Mouse (Mus musculus): ENCODE data around the gene Ddn.
A peak's percentile ranks its signal among the peaks of the same experiment; 100 is the strongest.
"Not testable (repeated sequence)": the region's sequence is repeated elsewhere in the genome, so short reads cannot be mapped to it uniquely, and the experiment has no call there.

The Ddn gene

DNA sequence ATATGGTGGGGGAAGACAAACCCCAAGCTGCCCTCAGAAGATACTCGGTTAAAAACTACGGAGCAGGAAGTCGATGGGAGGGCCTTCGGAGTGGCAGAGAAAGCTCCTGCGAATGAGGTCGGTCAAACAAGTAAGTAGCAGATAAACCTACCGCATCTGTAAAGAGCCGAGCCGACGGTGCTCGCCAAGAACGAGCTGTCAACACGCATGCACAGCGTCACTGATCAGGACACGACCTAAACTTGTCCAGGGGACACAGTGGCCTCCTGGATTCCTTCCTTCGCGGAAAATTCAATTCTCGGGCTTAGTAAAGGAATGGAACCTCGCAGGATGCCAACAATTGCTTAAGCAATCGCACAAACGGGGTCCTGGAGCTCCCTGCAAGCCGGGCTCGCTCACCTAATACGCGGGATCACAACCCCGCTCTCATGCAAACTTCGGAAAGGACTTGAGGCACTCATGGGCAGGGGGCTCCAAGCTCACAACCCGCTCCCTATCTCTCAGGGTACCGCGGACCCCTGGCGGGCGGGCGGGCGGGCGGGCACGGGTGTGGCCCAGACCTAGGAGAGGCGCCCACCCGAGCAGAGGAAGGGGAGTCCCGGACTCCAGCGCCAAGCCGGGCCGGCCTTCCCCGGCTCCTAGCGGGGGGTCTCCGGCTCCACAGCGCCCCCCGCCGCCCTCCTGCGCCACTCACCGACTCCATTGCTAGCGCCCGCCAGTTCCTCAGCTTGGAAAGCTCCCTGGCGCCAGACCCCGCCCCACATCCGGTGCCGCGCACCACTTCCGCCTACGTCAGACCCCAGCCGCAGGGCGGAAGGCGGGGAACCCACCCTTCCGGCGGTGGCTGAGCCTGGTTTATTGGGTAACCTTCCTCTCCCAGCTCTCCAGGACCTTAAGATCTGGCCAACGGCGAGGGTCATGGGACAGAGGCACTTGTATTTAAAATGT is 21.7 kb upstream of the Ddn start, which contains the start of gene Prkag1:
Prkag1 (minus strand) TSS at position 786 of the 948 bp plus-strand sequence.
- peak; percentile 97 for DNase-seq

DNA sequence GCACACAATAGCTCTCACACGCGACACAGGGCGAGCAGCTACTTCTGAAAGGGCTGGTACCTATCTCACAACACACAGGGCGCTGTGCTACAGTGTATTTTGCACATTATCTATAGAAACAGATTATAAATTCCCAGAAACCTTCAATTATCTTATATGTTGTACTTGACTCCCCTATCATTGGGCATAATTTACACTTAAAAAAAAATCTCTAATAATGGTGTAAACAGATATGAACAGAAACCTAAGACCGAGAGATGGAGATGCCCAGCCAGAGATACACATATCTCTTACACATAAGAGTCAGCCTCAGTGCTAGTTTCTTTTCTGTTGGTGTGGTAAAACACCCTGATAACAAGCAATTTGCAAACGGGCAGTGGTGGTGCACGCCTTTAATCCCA is 18.3 kb upstream of the Ddn start:
- DNase-seq, result no peak

DNA sequence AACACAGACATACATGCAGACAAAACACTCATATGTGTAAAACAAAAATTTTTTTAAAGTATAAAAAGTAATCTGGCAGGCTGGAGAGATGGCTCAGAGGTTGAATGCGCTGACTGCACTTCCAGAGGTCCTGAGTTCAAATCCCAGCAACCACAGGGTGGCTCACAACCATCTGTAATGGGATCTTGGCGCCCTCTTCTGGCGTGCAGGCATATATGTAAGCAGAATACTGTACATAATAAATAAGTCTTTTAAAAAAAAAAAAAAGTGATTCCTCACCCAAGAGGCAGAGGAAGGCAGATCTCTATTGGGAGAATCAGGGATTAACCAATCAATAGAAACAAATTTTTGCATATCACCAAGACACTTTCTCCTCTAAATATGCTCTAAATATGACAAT is 14.1 kb upstream of the Ddn start:
- DNase-seq, result no peak

DNA sequence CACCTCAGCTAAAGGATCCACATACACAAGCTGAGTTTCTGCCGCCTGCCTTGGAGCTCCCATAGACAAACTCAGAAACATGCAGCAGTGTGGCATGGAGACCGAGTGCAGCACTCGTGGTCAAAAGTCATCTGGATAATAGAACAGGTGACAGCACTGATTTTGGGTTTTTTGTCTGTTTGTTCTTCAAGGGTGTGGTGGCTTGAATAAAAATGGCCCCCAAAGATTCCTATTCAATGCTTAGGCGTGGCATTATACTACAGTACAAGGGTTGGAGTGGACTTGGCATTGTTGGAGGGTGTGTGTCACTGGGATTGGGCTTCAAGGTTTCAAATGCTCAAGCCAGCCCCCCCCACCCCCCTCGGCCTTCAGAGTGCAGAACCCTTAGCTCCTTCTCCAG is 12.9 kb upstream of the Ddn start:
- DNase-seq, result no peak

DNA sequence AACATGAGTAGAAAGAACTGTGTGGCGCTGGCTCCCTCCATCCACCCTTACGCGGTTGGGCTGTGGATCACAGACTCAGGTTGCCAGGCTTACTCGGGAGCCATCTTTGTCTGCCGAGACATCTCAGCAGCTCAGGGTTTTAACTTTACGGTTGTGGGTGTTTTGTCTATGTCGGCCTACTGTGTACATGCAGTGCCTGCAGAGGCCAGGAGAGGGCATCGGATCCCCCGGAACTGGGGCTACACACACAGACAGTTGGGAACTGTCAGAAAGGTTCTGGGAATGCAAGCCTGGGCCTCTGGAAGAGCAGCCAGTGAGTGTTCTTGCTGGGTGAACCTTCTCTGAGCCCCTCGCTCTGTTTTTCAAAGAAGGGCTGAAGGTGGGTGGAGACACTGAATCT is 12.1 kb upstream of the Ddn start:
- DNase-seq, result no peak

DNA sequence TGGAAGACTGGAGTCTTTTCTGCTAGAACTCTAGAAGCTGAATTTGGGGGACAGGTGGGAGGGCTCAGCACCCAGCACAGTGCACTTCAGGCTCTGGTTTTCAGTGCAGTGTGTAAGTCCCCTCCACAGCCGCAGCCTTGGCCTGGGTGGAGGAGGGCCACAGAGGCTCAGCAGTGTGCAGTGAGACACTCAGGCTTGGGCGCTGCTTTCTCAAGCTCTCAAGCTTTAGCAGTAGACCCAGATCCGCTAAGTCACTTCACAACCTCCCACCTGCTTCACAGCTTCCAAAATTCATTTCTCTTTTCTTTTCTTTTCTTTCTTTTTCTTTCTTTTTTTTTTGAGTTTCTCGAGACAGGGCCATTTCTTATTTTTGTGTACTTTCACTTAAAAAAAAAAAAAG is 11.6 kb upstream of the Ddn start:
- DNase-seq, result no peak

DNA sequence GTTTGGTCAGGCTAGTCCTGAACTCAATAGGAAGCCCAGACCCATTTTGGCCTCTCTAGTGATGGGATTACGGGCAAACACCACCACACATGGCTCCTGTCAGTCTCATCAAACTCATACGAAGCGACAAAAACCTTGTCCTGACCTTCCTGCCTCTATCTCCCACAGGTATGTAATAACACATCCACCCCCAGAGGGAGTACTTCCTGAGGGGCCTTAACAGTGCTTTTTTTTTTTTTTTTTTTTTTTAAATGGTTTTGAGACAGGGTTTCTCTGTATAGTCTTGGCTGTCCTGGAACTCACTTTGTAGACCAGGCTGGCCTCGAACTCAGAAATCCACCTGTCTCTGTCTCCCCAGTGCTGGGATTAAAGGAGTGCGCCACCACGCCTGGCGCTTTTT is 8.9 kb upstream of the Ddn start:
- DNase-seq, result no peak

DNA sequence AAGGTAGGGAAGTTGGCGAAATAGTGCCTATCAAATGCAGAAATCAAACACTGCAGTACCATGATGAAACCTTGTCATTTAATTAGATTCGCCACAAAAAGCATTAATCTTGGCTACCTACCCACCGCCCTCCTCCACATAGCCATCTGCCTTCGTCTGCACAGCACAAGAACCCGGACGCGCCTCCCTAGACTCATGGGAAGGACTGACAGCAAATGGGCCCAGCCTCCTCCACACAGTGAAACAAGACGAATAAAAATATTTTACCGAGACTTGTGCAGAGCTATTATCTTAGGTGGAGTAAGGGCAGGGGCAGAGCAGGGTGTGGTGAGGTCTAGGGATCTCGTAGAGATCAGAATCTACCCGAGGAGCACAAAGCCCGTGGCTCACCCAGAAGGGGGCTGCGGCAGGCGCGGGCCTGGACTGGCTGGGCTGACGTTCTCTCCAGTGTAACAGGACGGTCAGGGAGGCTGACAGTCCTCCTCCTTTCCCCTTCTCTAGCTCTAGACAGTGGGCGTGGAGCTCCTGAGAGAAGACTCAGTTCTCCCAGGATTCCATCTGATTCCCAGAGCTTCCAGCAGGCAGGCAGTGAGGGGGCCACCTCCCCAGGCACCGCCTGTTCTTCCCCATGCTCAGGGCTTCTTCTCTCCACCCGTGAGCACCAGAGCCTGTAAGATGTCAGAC is 3.6 kb upstream of the Ddn start:
- no peak for DNase-seq

DNA sequence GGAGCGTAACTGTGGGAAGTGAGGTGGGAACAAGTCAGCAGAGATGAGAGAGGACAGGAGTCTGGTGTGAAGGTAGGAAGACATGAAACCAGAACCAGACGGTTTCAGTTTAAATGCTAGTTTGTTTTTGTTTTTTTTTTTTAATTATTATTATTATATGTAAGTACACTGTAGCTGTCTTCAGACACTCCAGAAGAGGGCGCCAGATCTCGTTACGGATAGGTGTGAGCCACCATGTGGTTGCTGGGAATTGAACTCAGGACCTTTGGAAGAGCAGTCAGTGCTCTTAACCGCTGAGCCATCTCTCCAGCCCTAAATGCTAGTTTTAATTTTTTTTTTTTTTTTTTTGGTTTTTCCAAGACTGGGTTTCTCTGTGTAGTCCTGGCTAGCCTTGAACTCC is 922 bp upstream of the Ddn start:
- DNase-seq, result not testable (repeated sequence)

DNA sequence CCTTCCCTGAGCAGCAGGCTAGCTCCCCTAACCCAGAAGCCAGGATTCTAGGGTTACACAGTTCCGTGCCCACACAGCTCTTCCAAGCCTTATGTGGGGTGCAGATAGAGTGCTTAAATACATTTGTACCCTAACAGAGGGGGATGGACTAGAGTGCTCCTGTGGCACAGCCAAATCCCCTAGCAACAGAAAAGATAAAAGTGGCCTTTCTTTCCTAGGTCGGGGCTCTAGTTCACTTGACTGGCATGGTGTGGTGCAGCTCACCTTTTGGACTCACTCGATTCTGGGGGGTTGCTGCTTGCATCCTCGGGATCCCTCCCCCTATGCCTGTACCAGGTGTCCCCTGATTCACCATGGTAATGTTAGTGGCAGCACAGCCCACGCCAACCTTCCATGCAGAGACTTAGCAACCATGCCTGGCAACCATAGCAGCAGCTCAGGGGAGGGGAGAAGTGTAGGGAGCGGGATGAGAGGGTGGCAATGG is 597 bp downstream of the Ddn start:
- DNase-seq, result no peak

DNA sequence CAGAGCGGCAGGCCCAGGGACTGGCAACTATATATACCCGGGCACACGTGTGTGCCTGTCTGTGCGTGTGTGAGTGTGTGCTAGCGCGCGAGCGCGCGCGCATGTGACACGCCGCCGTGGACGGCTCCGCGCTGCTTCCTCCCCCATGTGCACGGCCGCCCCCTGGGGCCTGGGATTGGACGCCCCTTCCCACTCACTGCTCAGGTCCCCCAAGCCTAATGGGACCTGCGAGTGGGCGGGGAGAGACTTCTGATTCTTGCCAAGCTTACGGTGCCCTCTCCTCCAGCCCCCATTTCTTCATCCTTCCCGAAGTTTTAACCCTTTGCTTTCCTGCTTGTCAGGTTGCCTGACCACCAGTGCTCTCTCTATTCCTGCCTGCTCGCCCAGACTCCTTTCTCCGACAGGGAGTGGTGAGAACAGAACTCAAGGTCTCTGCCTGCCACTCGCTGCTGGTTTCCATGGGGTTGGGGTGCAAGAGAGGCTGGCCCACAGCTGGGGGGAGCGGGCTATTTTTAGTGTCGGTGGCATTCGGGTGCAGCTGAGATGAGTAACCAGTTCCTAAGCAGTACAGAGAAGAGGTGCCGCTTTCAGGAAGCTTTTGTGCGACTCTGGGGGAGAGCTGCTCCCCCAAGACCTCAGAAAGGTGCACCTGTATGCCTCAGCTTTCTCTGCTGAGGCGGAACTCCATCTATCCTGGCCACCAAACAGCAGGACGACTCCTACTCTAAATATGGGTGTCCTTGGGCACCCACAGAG is 1.2 kb downstream of the Ddn start:
- no peak for DNase-seq

DNA sequence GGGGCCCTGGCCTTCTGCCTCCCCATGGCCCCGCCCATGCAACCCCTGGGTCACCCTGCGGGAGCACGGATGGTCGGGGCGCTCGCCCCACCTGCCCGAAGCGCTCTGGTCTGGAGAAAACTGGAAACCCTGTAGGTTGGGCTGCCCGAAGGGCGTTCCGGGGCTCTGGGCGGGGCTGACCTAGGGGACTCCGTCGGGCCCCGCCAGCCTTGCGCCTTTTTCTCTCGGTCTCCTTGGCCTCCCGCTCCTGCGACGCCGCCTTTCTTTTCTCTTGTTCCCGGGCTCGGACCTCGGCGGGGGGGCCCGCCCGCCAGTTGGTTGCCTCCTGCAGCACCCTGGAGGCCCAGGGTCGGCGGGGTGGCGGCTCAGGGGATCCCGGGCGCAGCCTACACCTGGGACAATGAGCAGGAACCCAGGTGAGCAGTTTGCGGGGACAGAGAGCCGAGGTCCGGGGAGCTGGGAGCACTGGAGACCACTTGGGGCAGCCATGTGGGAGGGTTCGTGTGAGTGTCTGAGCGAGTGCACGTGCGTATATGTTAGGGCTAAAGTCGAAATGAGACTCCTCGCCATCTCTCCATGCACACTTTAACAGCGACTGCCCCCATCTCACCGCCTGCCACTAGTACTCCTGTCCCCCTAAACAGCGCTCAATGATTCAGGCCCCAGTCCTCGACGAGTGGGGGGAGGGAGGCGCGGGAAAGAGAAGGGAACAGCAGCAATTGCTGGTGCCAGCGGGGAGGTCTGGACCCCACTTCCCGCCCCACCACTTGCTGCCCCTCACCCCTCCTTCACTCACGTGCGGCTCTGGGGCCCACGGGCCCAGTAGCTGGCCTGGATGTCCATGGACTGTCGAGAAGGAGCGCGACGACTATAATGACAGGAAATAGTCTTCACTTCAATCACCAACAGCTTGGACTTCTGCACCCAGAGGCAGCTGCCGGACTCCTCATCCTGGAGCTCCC is 2.2 kb downstream of the Ddn start:
- no peak for DNase-seq

DNA sequence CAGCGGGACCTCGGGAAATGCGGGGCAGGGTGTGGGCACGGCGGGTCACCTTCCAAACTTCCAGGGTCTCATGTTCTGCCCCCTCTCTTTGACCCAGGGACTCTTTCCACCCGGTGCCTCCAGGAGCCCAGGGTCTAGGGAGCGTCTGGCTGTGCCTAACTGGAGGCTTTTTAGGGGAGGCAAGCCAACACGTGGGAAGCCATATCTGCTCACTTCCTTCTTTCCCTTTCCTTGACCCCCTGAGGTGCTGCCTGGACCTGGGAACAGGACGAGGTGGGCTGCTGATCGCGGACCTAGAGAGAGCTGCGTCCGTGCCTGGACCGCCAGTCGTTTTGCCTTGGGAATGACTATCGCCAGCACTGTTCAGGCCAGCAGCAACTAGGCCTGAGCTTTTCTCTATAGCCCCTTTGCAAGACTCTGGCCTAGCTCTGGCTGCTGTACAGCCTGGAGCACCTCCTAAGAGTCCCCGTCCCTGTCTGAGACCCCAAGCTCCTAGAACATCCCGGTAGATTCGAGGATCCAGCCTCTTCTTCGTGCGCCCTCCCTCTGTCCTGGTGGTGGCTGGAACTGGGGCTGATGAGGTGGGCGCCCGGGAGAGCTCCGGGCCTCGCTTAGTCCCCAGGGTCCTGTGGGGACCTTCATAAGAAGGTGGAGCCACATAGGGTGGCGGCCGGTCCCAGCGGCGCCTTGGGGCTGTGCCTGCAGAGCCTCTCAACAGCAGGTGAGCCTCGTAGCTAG is 3.0 kb downstream of the Ddn start:
- no peak for DNase-seq

DNA sequence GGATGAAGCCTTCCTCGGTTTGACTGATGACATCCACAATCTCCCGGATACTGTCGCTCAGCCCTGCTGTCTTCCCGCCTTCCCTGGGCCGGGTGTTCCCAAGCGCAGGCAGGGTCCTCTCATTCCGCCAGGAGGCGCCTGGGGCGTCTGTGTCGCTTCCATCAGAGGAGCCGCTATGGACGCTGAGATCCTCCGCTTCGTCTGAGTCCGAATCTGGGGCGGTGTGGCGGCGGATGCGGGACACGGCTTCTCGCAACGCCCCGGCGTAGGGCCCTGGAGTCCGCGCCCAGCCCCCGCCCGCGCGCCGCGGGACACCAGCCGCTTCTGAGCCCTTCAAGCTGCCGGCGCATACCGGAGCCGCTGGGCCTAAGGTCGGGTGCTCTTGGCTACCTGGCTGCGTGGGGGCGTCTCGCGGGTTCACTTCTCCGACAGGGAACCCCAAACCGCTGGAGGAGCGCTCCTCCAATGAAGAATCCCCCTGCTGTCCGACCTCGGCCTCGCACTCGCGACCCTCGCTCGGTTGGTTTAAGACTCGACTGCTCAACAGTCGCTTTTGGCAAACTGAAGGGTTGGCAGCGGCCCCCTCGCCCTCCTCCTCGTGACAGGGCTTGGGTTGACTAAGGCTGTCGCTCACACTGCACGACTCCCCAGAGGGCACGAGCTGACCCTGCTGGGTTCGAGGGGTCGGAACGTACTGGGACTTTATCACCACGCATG is 3.8 kb downstream of the Ddn start:
- peak; percentile 65 for DNase-seq

DNA sequence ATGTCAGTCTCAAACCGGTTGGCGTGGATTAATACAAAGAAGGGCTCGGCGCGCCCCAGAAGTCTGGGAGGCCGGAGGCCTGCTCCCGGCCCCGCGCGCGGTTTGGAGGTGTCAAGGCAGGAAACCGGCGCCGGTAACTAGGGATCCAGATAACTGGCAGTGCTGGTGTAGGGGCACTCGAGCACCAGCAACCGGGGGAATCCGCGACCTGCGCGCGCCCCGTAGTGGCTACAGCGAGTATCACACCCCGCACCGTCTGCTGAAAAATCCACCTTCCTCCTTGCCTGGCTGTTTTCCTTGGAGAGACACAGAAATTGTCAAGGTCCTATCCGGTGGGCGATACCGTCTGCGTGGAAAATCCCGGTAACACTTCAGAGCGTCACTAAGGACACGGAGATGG is 5.2 kb downstream of the Ddn start:
- peak; percentile 87 for DNase-seq

DNA sequence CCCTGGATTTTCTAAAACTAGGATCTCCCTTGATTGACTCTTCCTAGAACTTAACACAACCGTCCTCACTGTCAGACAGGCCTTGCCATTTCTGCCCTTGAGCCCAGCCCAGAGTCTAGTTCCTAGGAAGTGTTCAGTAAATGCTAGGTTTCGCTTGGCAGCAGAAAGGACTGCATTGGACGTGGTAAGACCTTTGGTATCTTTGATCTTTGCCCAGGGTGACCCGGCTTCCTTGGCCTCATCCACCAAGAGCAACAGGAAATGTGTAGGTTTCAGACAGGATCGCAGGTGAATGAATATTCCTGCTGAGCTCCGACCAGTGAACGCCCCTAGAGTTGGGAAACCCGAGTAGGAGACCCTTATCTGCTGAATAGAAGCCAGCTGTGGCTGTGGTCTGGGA is 6.4 kb downstream of the Ddn start:
- peak; percentile 61 for DNase-seq

DNA sequence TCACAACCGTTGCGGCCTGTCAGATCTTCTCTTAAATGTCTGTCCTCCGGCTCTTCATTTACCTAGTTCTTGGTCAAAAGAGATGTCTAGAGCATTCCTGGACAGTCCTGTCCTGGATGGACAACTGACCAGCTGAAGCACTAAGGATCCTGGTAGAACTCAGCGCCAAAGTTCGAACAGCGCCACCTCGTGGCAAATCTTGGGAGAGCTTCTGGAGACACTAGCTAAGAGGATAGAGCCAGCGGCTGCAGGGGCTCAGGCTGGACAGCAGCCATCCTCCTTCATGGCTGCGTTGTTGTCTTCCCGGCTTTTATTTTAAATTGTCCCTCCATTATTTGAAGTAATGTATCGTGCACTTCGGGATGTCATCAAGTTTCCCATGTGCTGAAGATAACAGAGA is 9.9 kb downstream of the Ddn start:
- DNase-seq, result peak; percentile 83

DNA sequence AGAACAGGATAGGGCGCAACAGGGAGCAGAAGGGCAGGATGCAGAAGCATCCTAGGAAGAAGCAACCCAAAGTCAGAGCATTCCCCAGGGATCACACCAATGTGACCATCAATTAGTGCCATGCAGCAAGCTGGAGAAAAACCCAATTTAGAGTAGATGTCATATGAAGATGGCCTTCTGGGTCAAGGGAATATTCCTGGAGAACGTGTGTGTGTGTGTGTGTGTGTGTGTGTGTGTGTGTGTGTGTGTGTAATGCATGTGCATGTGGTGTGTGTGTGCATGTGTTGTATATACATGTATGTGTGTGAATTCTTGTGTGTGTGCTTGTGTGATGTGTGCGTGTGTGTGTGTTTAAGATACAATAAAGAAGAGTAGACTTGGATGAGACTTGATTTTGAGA is 10.4 kb downstream of the Ddn start:
- DNase-seq, result no peak

DNA sequence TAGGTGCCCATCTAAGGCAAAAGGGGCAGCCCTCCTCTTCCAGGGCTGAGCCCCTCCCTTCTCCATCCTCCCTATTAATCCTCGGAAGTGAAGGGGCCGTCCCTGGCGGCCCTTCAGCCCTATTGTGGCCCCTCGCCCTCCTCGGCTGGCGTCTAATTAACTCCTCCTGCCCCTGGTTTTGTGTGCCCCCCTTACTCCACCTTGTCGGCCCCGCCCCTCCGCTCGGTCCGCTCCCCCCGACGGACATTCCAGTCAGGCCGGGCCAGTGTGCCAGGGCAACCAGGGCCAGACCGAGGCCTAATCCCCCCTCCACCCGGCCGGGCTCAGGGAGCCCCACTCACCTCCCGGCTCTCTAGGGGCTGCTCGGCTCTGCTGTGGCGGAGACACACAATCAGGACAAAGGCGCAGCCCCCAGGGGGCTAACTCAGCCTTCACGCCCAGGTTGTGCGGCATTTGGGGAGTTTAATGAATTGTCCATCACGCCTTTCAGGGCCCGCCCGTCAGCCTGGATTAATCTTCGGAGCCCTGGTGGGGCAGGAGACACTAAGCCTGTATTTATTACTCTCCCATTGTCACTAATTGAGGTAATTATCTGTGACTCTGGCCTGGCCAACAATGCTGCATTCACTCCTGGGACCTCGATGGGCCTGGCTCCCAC is 11.3 kb downstream of the Ddn start:
- no peak for DNase-seq

Measured in kidney, adult 9 months (tissue).